Mouse (Mus musculus) MEL (cell line): ENCODE data around the gene Fnbp4.

Source experiments
- BHLHE40 ChIP-seq: IDR thresholded peaks from 2 replicates; pipeline ENCODE4 v1.6.1; 2012; ENCODE audit warnings: low read depth, mild to moderate bottlenecking, inconsistent platforms, low read length, improper control_type of control experiment, borderline replicate concordance
- CTCF ChIP-seq, 3 experiments: IDR thresholded peaks in 2 of 3; conservative IDR thresholded peaks in 1 of 3; 2 replicates each; pipeline ENCODE4 v1.5.1; 2011 to 2012; ENCODE audit warnings: low read length in 3 of 3, low read depth in 2 of 3, mild to moderate bottlenecking in 2 of 3, improper control_type of control experiment in 1 of 3, inconsistent platforms in 1 of 3, mixed read lengths in 1 of 3, moderate library complexity in 1 of 3; ENCODE audit not compliant: control insufficient read depth in 1 of 3, insufficient read depth in 1 of 3, poor library complexity in 1 of 3, severe bottlenecking in 1 of 3
- EP300 ChIP-seq, 2 experiments: IDR thresholded peaks; 2 replicates each; pipeline ENCODE4 v1.6.1; 2011; ENCODE audit warnings: improper control_type of control experiment in 2 of 2, low read length in 2 of 2, low read depth in 1 of 2, mild to moderate bottlenecking in 1 of 2
- MXI1 ChIP-seq: IDR thresholded peaks from 2 replicates; pipeline ENCODE4 v1.6.1; 2011; ENCODE audit warnings: mild to moderate bottlenecking, low read depth, low read length, improper control_type of control experiment
- POLR2A ChIP-seq, 2 experiments: IDR thresholded peaks; 2 replicates each; pipeline ENCODE4 v1.6.1; 2011 to 2012; ENCODE audit warnings: low read length in 2 of 2, mild to moderate bottlenecking in 2 of 2, control low read depth in 1 of 2, improper control_type of control experiment in 1 of 2, low read depth in 1 of 2, moderate library complexity in 1 of 2; ENCODE audit not compliant: control insufficient read depth in 1 of 2, insufficient read depth in 1 of 2, poor library complexity in 1 of 2
- RAD21 ChIP-seq: IDR thresholded peaks from 2 replicates; pipeline ENCODE4 v1.6.1; 2011; ENCODE audit warnings: mild to moderate bottlenecking, low read depth, low read length, improper control_type of control experiment
- USF2 ChIP-seq, 2 experiments: IDR thresholded peaks; 2 replicates each; pipeline ENCODE4 v1.6.1; 2011 to 2012; ENCODE audit warnings: improper control_type of control experiment in 2 of 2, low read length in 2 of 2, borderline replicate concordance in 1 of 2, inconsistent platforms in 1 of 2, low read depth in 1 of 2, mild to moderate bottlenecking in 1 of 2; ENCODE audit not compliant: insufficient read depth in 1 of 2
- ZC3H11A ChIP-seq: IDR thresholded peaks from 2 replicates; pipeline ENCODE4 v1.6.1; 2012; ENCODE audit warnings: low read depth, mild to moderate bottlenecking, inconsistent platforms, low read length, improper control_type of control experiment
- ZKSCAN1 ChIP-seq: IDR thresholded peaks from 2 replicates; pipeline ENCODE4 v1.6.1; 2012; ENCODE audit warnings: low read depth, mild to moderate bottlenecking, inconsistent platforms, low read length, improper control_type of control experiment, moderate library complexity

DNA sequence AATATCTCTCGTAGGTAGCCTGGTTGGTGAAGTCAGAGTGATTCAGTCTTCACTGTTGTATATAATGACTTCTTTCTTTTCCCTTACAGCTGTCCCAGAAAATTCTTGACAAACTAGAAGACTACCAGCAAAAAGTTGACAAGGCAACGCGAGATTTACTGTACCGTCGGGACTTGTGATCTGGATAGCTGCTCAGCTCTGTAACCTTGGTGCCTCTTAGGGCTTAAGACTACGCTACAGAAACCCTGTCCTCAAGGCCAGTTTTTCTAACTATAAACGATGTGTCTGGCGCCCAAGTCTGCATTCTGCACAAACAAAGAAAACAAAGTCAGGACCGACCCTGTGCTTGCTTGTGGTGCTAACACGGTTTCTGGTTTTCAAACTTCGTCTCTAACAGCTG lies 9.8 kb upstream of the Fnbp4 start:
- TF ChIP-seq MXI1 (no peak), RAD21 (no peak), POLR2A (IDR thresholded peaks at IDR 0.05; ENCODE audit: control insufficient read depth in 1 of 2, insufficient read depth in 1 of 2, low read depth in 1 of 2, low read length in 2 of 2, poor library complexity in 1 of 2) (no peak), CTCF (IDR thresholded peaks at IDR 0.05 in 2 of 3, conservative IDR thresholded peaks at IDR 0.05 in 1 of 3; ENCODE audit: control insufficient read depth in 1 of 3, insufficient read depth in 1 of 3, low read depth in 2 of 3, low read length in 3 of 3, poor library complexity in 1 of 3, severe bottlenecking in 1 of 3) (no peak), ZKSCAN1 (no peak), EP300 (IDR thresholded peaks at IDR 0.05; ENCODE audit: low read depth in 1 of 2, low read length in 2 of 2) (no peak), ZC3H11A (no peak), BHLHE40 (no peak), USF2 (IDR thresholded peaks at IDR 0.05; ENCODE audit: borderline replicate concordance in 1 of 2, insufficient read depth in 1 of 2, low read depth in 1 of 2, low read length in 2 of 2) (no peak)
